Mouse (Mus musculus) kidney, adult 2 months (tissue): Measurements from ENCODE around the gene Lpp.

ENCODE experiments used
- CTCF ChIP-seq: fragments of 200-500 bp; conservative IDR thresholded peaks from 2 replicates; pipeline ENCODE4 v1.5.1; 2011; ENCODE audit warnings: low read depth, mild to moderate bottlenecking, control low read depth, low read length, moderate library complexity, mixed read lengths; ENCODE audit not compliant: insufficient read depth, insufficient read length
- POLR2A ChIP-seq: fragments of 200-500 bp; IDR thresholded peaks from one replicate; pipeline ENCODE4 v1.6.1; 2011; ENCODE audit warnings: low read depth, low read length, control low read depth

GRCm38 (mm10) chr16:24819127-24819526 is 425.8 kb downstream of the Lpp start:
- peak; percentile 26; the same call in 1 of the 2 replicates for TF ChIP-seq CTCF
- no peak for TF ChIP-seq POLR2A
